Mouse (Mus musculus): ENCODE measurements at regions not wholly inside any gene's neighbourhood (a gene's known extent, or its start where the extent isn't known, plus 50 kb on each side); places are given as distances from the start of the nearest gene placed in this dataset.

- DNase-seq (ENCODE audit: low read depth in 3 of 3, low spot score in 3 of 3) (no peak), ATAC-seq (ENCODE audit: insufficient read depth) (no peak)
- Histone ChIP-seq H3K27me3 (ENCODE audit: control insufficient read depth, insufficient read depth, low read length) (no peaks in the 10 kb centered on the region), H3K4me2 (ENCODE audit: low read depth) (no peak overlapping the region), H3K36me3 (replicated peaks; ENCODE audit: control insufficient read depth, insufficient read depth, low read depth) (no peaks in the 10 kb centered on the region), H3K27ac (no peak overlapping the region), H3K9ac (replicated peaks) (no peak overlapping the region), H3K9me3 (ENCODE audit: control insufficient read depth, low read length) (no peaks in the 10 kb centered on the region), H3K4me3 (ENCODE audit: insufficient read depth in 1 of 2, low read depth in 2 of 2, low read length in 2 of 2) (no peak overlapping the region), H3K4me1 (replicated peaks; ENCODE audit: control insufficient read depth in 2 of 2, insufficient read depth in 2 of 2, low read length in 1 of 2) (peaks cover 2 to 7% of the 10 kb centered on the region in 2 experiments; a peak in 3 of 4 replicates)
- 54% methylated on average over 6 of the region's 6 CpGs for WGBS (ENCODE audit: insufficient replicate concordance)
- no peak for TF ChIP-seq CTCF (IDR thresholded peaks at IDR 0.05; ENCODE audit: low read depth)
- no peak for TF ChIP-seq EP300 (IDR thresholded peaks at IDR 0.05; ENCODE audit: low read depth)
These were observed 187.2 kb downstream of the Ifng start for GRCm38 (mm10) chr10:118628000-118628399.

GRCm38 (mm10) chr10:118629360-118630040 is 188.7 kb downstream of the Ifng start:
- ATAC-seq (ENCODE audit: insufficient read depth) = no peak
- DNase-seq (ENCODE audit: low read depth in 3 of 3, low spot score in 3 of 3) = no peak
- TF ChIP-seq EP300 (IDR thresholded peaks at IDR 0.05; ENCODE audit: low read depth) = no peak
- TF ChIP-seq CTCF (IDR thresholded peaks at IDR 0.05; ENCODE audit: low read depth) = no peak
- Histone ChIP-seq H3K9ac (replicated peaks) (no peak overlapping the region), H3K9me3 (ENCODE audit: control insufficient read depth, low read length) (no peaks in the 10 kb centered on the region), H3K4me1 (replicated peaks; ENCODE audit: control insufficient read depth in 2 of 2, insufficient read depth in 2 of 2, low read length in 1 of 2) (peaks cover 12 to 13% of the 10 kb centered on the region in 2 experiments), H3K27me3 (ENCODE audit: control insufficient read depth, insufficient read depth, low read length) (no peaks in the 10 kb centered on the region), H3K27ac (no peak overlapping the region), H3K4me3 (ENCODE audit: insufficient read depth in 1 of 2, low read depth in 2 of 2, low read length in 2 of 2) (no peak overlapping the region), H3K36me3 (replicated peaks; ENCODE audit: control insufficient read depth, insufficient read depth, low read depth) (no peaks in the 10 kb centered on the region), H3K4me2 (ENCODE audit: low read depth) (no peak overlapping the region)
- 75% methylated on average over 22 of the region's 22 CpGs for WGBS (ENCODE audit: insufficient replicate concordance)

DNA sequence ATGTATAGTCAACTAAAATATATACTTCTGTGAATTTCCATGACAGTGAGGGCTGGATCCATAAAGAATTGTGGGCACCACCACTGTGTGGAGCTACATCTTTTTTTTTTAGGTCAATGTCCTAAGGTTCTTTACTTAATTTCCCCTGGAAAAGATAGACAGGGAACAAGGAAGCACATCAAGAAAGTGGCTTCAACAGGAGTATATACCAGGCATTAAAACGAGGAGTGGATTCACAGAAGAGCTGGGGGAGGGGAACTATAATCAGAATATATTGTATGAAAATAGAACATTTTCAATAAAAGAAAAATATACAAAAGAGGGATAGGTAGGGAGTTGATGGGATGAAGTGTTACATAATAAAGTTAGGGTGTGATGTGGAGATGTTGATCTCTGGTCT is 190.9 kb downstream of the Ifng start:
- H3K4me3 ChIP-seq (ENCODE audit: insufficient read depth in 1 of 2, low read depth in 2 of 2, low read length in 2 of 2) = no peak overlapping the region
- H3K4me1 ChIP-seq (replicated peaks; ENCODE audit: control insufficient read depth in 2 of 2, insufficient read depth in 2 of 2, low read length in 1 of 2) = peaks cover 13% of the 10 kb centered on the region in 2 experiments
- no peaks in the 10 kb centered on the region for H3K27me3 ChIP-seq (ENCODE audit: control insufficient read depth, insufficient read depth, low read length)
- no peak overlapping the region for H3K9ac ChIP-seq (replicated peaks)
- no peaks in the 10 kb centered on the region for H3K9me3 ChIP-seq (ENCODE audit: control insufficient read depth, low read length)
- DNase-seq (ENCODE audit: low read depth in 3 of 3, low spot score in 3 of 3) (no peak), ATAC-seq (ENCODE audit: insufficient read depth) (no peak)
- no peak for TF ChIP-seq EP300 (IDR thresholded peaks at IDR 0.05; ENCODE audit: low read depth)
- no peak for TF ChIP-seq CTCF (IDR thresholded peaks at IDR 0.05; ENCODE audit: low read depth)
- no peak overlapping the region for H3K4me2 ChIP-seq (ENCODE audit: low read depth)
- 67% methylated on average over 1 of the region's 1 CpGs for WGBS (ENCODE audit: insufficient replicate concordance)
- H3K36me3 ChIP-seq (replicated peaks; ENCODE audit: control insufficient read depth, insufficient read depth, low read depth) = no peaks in the 10 kb centered on the region
- no peak overlapping the region for H3K27ac ChIP-seq

GRCm38 (mm10) chr10:118632187-118632586 is 191.3 kb downstream of the Ifng start:
- DNase-seq (ENCODE audit: low read depth in 3 of 3, low spot score in 3 of 3) (no peak), ATAC-seq (ENCODE audit: insufficient read depth) (no peak)
- 30% methylated on average over 5 of the region's 5 CpGs for WGBS (ENCODE audit: insufficient replicate concordance)
- Histone ChIP-seq H3K4me2 (ENCODE audit: low read depth) (no peak overlapping the region), H3K4me1 (replicated peaks; ENCODE audit: control insufficient read depth in 2 of 2, insufficient read depth in 2 of 2, low read length in 1 of 2) (peaks cover 13% of the 10 kb centered on the region in 2 experiments), H3K9ac (replicated peaks) (no peak overlapping the region), H3K9me3 (ENCODE audit: control insufficient read depth, low read length) (no peaks in the 10 kb centered on the region), H3K27me3 (ENCODE audit: control insufficient read depth, insufficient read depth, low read length) (no peaks in the 10 kb centered on the region), H3K27ac (no peak overlapping the region), H3K36me3 (replicated peaks; ENCODE audit: control insufficient read depth, insufficient read depth, low read depth) (no peaks in the 10 kb centered on the region), H3K4me3 (ENCODE audit: insufficient read depth in 1 of 2, low read depth in 2 of 2, low read length in 2 of 2) (no peak overlapping the region)
- TF ChIP-seq EP300 (IDR thresholded peaks at IDR 0.05; ENCODE audit: low read depth) (no peak), CTCF (IDR thresholded peaks at IDR 0.05; ENCODE audit: low read depth) (no peak)

GRCm38 (mm10) chr10:118633429-118633828 is 192.6 kb downstream of the Ifng start:
- Histone ChIP-seq H3K4me1 (replicated peaks; ENCODE audit: control insufficient read depth in 2 of 2, insufficient read depth in 2 of 2, low read length in 1 of 2) (peaks cover 13% of the 10 kb centered on the region in 2 experiments), H3K27ac (peak overlapping the region; percentile 46), H3K27me3 (ENCODE audit: control insufficient read depth, insufficient read depth, low read length) (no peaks in the 10 kb centered on the region), H3K9ac (replicated peaks) (no peak overlapping the region), H3K4me2 (ENCODE audit: low read depth) (peak overlapping the region; percentile 29), H3K9me3 (ENCODE audit: control insufficient read depth, low read length) (no peaks in the 10 kb centered on the region), H3K36me3 (replicated peaks; ENCODE audit: control insufficient read depth, insufficient read depth, low read depth) (no peaks in the 10 kb centered on the region), H3K4me3 (ENCODE audit: insufficient read depth in 1 of 2, low read depth in 2 of 2, low read length in 2 of 2) (no peak overlapping the region)
- no peak for TF ChIP-seq CTCF (IDR thresholded peaks at IDR 0.05; ENCODE audit: low read depth)
- peak; percentile 87 for TF ChIP-seq EP300 (IDR thresholded peaks at IDR 0.05; ENCODE audit: low read depth)
- ATAC-seq (ENCODE audit: insufficient read depth) (peak; percentile 98), DNase-seq (ENCODE audit: low read depth in 3 of 3, low spot score in 3 of 3) (peak; percentile 56 to 72 (median 62))
- WGBS (ENCODE audit: insufficient replicate concordance) = 9% methylated on average over 7 of the region's 7 CpGs

Data from liver, embryonic 14.5 days (tissue).